Mouse (Mus musculus): ENCODE measurements around the gene Thrb.

DNA sequence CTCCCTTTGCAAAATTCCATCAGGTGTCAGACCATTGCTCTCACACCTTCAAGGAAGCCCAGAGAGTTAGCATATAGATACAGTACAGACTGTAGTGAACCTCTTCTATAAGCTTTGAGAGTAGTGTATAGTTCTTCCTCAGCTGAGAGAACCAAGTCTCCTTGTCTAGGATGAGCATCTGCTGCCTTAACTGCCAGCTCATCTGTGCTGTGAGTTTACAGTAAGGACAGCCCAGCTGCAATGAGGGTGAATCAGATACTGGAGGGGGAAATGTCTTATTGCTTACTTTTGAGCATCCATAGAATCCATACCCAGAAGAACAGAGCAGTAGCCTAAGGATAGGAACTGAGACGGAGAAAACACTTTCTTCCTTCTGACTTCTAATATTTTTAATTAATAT, 367.8 kb downstream of the Thrb start:
- no peak for TF ChIP-seq CTCF (IDR thresholded peaks at IDR 0.05; ENCODE audit: low read depth, low read length)
- TF ChIP-seq POLR2A (IDR thresholded peaks at IDR 0.05; ENCODE audit: insufficient read depth, low read length), result no peak
